Mouse (Mus musculus) yolk sac, embryonic 10.5 days (tissue): ENCODE measurements around the gene St7l.
"Not testable (repeated sequence)": the region's sequence is repeated elsewhere in the genome, so short reads cannot be mapped to it uniquely, and the experiment has no call there.

Experiments
- DNase-seq: peaks from one replicate; pipeline ENCODE4 v3.0.0-alpha.2; 2017; ENCODE audit warnings: low spot score

Gene St7l

GRCm38 (mm10) chr3:104863786-104864650, at the start of gene St7l, which contains the start of gene Capza1:
Gene St7l (plus strand): TSS chr3:104864005.
Gene Capza1 (minus strand): TSS chr3:104864505.
- DNase-seq, result peak; percentile 93

GRCm38 (mm10) chr3:104814746-104815145, 49.1 kb upstream of the St7l start:
- no peak for DNase-seq

GRCm38 (mm10) chr3:104815346-104815745, 48.5 kb upstream of the St7l start:
- no peak for DNase-seq

GRCm38 (mm10) chr3:104816130-104816529, 47.7 kb upstream of the St7l start:
- no peak for DNase-seq

- peak; percentile 71 for DNase-seq
Measured at GRCm38 (mm10) chr3:104817481-104817990, 46.3 kb upstream of the St7l start.

GRCm38 (mm10) chr3:104817991-104818748, 45.6 kb upstream of the St7l start, which contains the start of gene Mov10:
Gene Mov10 (minus strand): TSS chr3:104818563.
- DNase-seq, result peak; percentile 96

- no peak for DNase-seq
Measured at GRCm38 (mm10) chr3:104818749-104819134, 45.1 kb upstream of the St7l start.

GRCm38 (mm10) chr3:104820426-104820825, 43.4 kb upstream of the St7l start:
- DNase-seq, result no peak

GRCm38 (mm10) chr3:104822413-104822812, 41.4 kb upstream of the St7l start:
- DNase-seq, result peak; percentile 18

GRCm38 (mm10) chr3:104835797-104836196, 28.0 kb upstream of the St7l start:
- DNase-seq, result no peak

GRCm38 (mm10) chr3:104841049-104841448, 22.8 kb upstream of the St7l start:
- no peak for DNase-seq

- no peak for DNase-seq
Measured at GRCm38 (mm10) chr3:104846601-104847000, 17.2 kb upstream of the St7l start.

GRCm38 (mm10) chr3:104854465-104854864, 9.3 kb upstream of the St7l start:
- DNase-seq, result no peak

- DNase-seq, result no peak
Measured at GRCm38 (mm10) chr3:104854866-104855265, 8.9 kb upstream of the St7l start.

GRCm38 (mm10) chr3:104856106-104856505, 7.7 kb upstream of the St7l start:
- DNase-seq, result no peak

GRCm38 (mm10) chr3:104858560-104858959, 5.2 kb upstream of the St7l start:
- no peak for DNase-seq

GRCm38 (mm10) chr3:104864651-104865340, 991 bp downstream of the St7l start:
- DNase-seq, result peak; percentile 89

- DNase-seq, result no peak
Measured at GRCm38 (mm10) chr3:104865341-104865788, 1.6 kb downstream of the St7l start.

GRCm38 (mm10) chr3:104866674-104867073, 2.9 kb downstream of the St7l start:
- DNase-seq, result not testable (repeated sequence)

- no peak for DNase-seq
Measured at GRCm38 (mm10) chr3:104869611-104870010, 5.8 kb downstream of the St7l start.

- DNase-seq, result no peak
Measured at GRCm38 (mm10) chr3:104888585-104888984, 24.8 kb downstream of the St7l start.

GRCm38 (mm10) chr3:104896141-104896540, 32.3 kb downstream of the St7l start:
- DNase-seq, result no peak
